11 mouse cellular contexts compared by ENCODE assay signal in the genomic region with DNA sequence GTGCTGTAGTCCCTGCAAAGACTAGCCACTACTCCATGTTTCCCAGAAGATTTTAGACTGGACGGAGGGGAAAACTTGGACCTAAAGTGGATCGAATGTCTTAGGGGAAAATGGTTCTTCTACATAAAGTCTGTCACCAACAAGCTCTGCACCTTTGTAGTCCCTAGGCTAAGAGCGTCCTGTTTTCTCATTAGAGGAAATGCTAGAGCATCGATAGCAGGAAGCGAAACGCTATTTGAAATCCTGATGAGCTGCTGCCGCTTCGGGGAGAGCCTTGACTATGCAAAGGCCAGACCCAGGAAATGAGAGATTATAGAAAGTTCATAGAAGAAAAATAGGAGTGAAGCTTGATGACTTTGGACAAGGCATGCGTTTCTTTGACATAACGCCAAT. TPM values are rescaled to one million over a fixed set of nuclear protein-coding genes. Genes with fewer than 3 reads are reported as not detected.
DNase-seq lines count a peak whose midpoint lies in the region; ATAC-seq and TF ChIP-seq lines count a peak whose summit lies in the region.
"Had no signal": no experiment of that assay in that cellular context is flagged by ENCODE, and none has a peak within 500 bp of the region (broad histone marks: within the 10 kb centered on the region; RNA-seq: fewer than 3 reads in every experiment).

No protein-coding gene starts in this region.

- H3K36me3 ChIP-seq in midbrain, embryonic 11.5 days (ENCODE audit: control insufficient read depth, insufficient read depth, low read length): no peaks in the 10 kb centered on the region
- no peaks in the 10 kb centered on the region for H3K36me3 ChIP-seq in midbrain, postnatal 0 days (ENCODE audit: insufficient read depth, low read length)
- no peaks in the 10 kb centered on the region for H3K36me3 ChIP-seq in macrophage (ENCODE audit: inconsistent target)
- H3K36me3 ChIP-seq: embryonic facial prominence, embryonic 15.5 days; heart, embryonic 13.5 days; hindbrain, embryonic 12.5 days had no signal

- no peaks in the 10 kb centered on the region for H3K4me1 ChIP-seq in midbrain, embryonic 11.5 days (ENCODE audit: control insufficient read depth, insufficient read depth, low read length)
- H3K4me1 ChIP-seq in midbrain, postnatal 0 days (ENCODE audit: insufficient read depth, low read length): no peaks in the 10 kb centered on the region
- H3K4me1 ChIP-seq: embryonic facial prominence, embryonic 15.5 days; heart, embryonic 13.5 days; hindbrain, embryonic 12.5 days had no signal

- no peak overlapping the region for H3K4me2 ChIP-seq in midbrain, embryonic 11.5 days
- H3K4me2 ChIP-seq in midbrain, postnatal 0 days (ENCODE audit: low read depth, low read length, poor library complexity, severe bottlenecking): no peak overlapping the region
- H3K4me2 ChIP-seq: embryonic facial prominence, embryonic 15.5 days; heart, embryonic 13.5 days; hindbrain, embryonic 12.5 days had no signal

- no peaks in the 10 kb centered on the region for H3K79me2 ChIP-seq in macrophage (ENCODE audit: inconsistent target)

- no peaks in the 10 kb centered on the region for H3K9me3 ChIP-seq in midbrain, embryonic 11.5 days (ENCODE audit: control insufficient read depth, low read length)
- H3K9me3 ChIP-seq in midbrain, postnatal 0 days (ENCODE audit: low read length): no peaks in the 10 kb centered on the region
- H3K9me3 ChIP-seq: embryonic facial prominence, embryonic 15.5 days; heart, embryonic 13.5 days; hindbrain, embryonic 12.5 days had no signal

- no peak for TF ChIP-seq CTCF in midbrain, postnatal 0 days (IDR thresholded peaks at IDR 0.05)
- no peak for TF ChIP-seq CTCF in gastrocnemius, adult 2 months (IDR thresholded peaks at IDR 0.05)

- no peaks in the 10 kb centered on the region for H3K27me3 ChIP-seq in midbrain, embryonic 11.5 days (ENCODE audit: control insufficient read depth, insufficient read depth, low read length)
- H3K27me3 ChIP-seq in midbrain, postnatal 0 days (ENCODE audit: insufficient read depth, low read length): no peaks in the 10 kb centered on the region
- H3K27me3 ChIP-seq: heart, embryonic 13.5 days; hindbrain, embryonic 12.5 days had no signal

- 81% methylated on average over 10 of the region's 10 CpGs for WGBS in midbrain, embryonic 11.5 days
- WGBS in midbrain, postnatal 0 days: 77% methylated on average over 10 of the region's 10 CpGs
- WGBS in macrophage (ENCODE audit: missing documents): 14% methylated on average over 9 of the region's 10 CpGs

- ATAC-seq in midbrain, embryonic 11.5 days (ENCODE audit: low FRiP score): no peak
- ATAC-seq in midbrain, postnatal 0 days (ENCODE audit: low FRiP score): no peak
- ATAC-seq in common myeloid progenitor, adult 5-6 weeks (replicated peaks; ENCODE audit: low read depth, poor library complexity, severe bottlenecking): peak; percentile 72
- peak; percentile 38; the same call in 1 of the 2 replicates for ATAC-seq in monocyte, adult 5-6 weeks (replicated peaks; ENCODE audit: insufficient number of reproducible peaks, low FRiP score, low TSS enrichment, poor library complexity, severe bottlenecking)

- H3K9ac ChIP-seq in midbrain, embryonic 11.5 days (ENCODE audit: low read length): no peak overlapping the region
- H3K9ac ChIP-seq in midbrain, postnatal 0 days (replicated peaks; ENCODE audit: low read length, poor library complexity, severe bottlenecking): no peak overlapping the region
- H3K9ac ChIP-seq: embryonic facial prominence, embryonic 15.5 days; heart, embryonic 13.5 days; hindbrain, embryonic 12.5 days had no signal

- intact Hi-C loops in gastrocnemius, adult 2 months (cut with DNase I): loop anchor here (2.0 to 10.0 kb wide), 4 partner anchors 61 to 478 kb away; no protein-coding TSS in a partner anchor

- DNase-seq in midbrain, embryonic 11.5 days (ENCODE audit: low spot score, missing footprints): peak; percentile 84
- no peak for DNase-seq in midbrain, postnatal 0 days (ENCODE audit: low spot score)
- no peak for DNase-seq in frontal cortex, postnatal 14 days (ENCODE audit: low spot score in 2 of 2)
- DNase-seq in gastrocnemius, adult 2 months: no peak
- DNase-seq in layer of hippocampus, adult 9-10 months (ENCODE audit: low spot score): no peak

- no peak overlapping the region for H3K27ac ChIP-seq in midbrain, embryonic 11.5 days (ENCODE audit: low read depth, low read length)
- H3K27ac ChIP-seq in midbrain, postnatal 0 days (ENCODE audit: low read depth, low read length): no peak overlapping the region
- H3K27ac ChIP-seq in macrophage: peak overlapping the region; percentile 66
- H3K27ac ChIP-seq in gastrocnemius, adult 2 months: no peak overlapping the region
- H3K27ac ChIP-seq: embryonic facial prominence, embryonic 15.5 days; heart, embryonic 13.5 days; hindbrain, embryonic 12.5 days had no signal

- H3K4me3 ChIP-seq in midbrain, embryonic 11.5 days (ENCODE audit: low read depth, low read length): no peak overlapping the region
- no peak overlapping the region for H3K4me3 ChIP-seq in midbrain, postnatal 0 days (ENCODE audit: low read depth, low read length)
- H3K4me3 ChIP-seq in macrophage (ENCODE audit: inconsistent target): no peak overlapping the region
- no peak overlapping the region for H3K4me3 ChIP-seq in gastrocnemius, adult 2 months
- H3K4me3 ChIP-seq: embryonic facial prominence, embryonic 15.5 days; heart, embryonic 13.5 days; hindbrain, embryonic 12.5 days had no signal

RNA-seq across cellular contexts. Expression of a gene that starts 12.7 kb away (rescaled TPM):
- polyA plus RNA-seq in midbrain, embryonic 11.5 days (2014; fragmentation: Nextera tagmentation; extraction: Ambion mirVana): 3.7 and 4.2 TPM in 2 replicates
- total RNA-seq in midbrain, postnatal 0 days (2014; rRNA removed): 1.8 and 4.2 TPM in 2 replicates
- 1.5 and 1.7 TPM in 2 replicates for polyA plus RNA-seq in midbrain, postnatal 0 days (2015; fragmentation: Nextera tagmentation; extraction: Ambion mirVana)
- total RNA-seq in common myeloid progenitor, adult 5-6 weeks (2017): 33.2 and 33.8 TPM in 2 replicates
- total RNA-seq in macrophage (2018; cell fraction: chromatin; rRNA removed): 10 to 100 TPM in 18 of 26 experiments, 1 to 10 TPM in 8; 4.0 to 47.5 (median 19.6) TPM
- 10 to 100 TPM in 14 of 26 experiments, 1 to 10 TPM in 12; 4.6 to 17.7 (median 10.3) TPM for total RNA-seq in macrophage (2018; cell fraction: cytosol; rRNA removed)
- 10 to 100 TPM in 16 of 26 experiments, 1 to 10 TPM in 10; 5.0 to 41.1 (median 16.6) TPM for total RNA-seq in macrophage (2018; cell fraction: nucleus; rRNA removed)
- 15.0 to 20.3 TPM (median 16.5 TPM) in 3 replicates for polyA plus RNA-seq in macrophage (2018)
- total RNA-seq in monocyte, adult 5-6 weeks (2017): 36.8 to 41.4 TPM (median 40.0 TPM) in 3 replicates
- total RNA-seq in gastrocnemius, adult 2 months (2021): 1 to 10 TPM; 6.6 to 7.1 TPM

Comparison
In these comparisons a context has a peak if more than half of its experiments do, and no peak if none do; other contexts are left out.
1. ATAC-seq: peak in common myeloid progenitor, adult 5-6 weeks (single experiment) and monocyte, adult 5-6 weeks (single experiment); none in midbrain, embryonic 11.5 days (single experiment) and midbrain, postnatal 0 days (single experiment).